Mouse (Mus musculus) layer of hippocampus, postnatal 10 days (tissue): ENCODE measurements at regions not wholly inside any gene's neighbourhood (a gene's known extent, or its start where the extent isn't known, plus 50 kb on each side); places are given as distances from the start of the nearest gene placed in this dataset.

Experiments used
- DNase-seq, 2 experiments: peaks; one replicate each; pipeline ENCODE4 v3.0.0; 2021; ENCODE audit warnings: low spot score in 2 of 2

DNA sequence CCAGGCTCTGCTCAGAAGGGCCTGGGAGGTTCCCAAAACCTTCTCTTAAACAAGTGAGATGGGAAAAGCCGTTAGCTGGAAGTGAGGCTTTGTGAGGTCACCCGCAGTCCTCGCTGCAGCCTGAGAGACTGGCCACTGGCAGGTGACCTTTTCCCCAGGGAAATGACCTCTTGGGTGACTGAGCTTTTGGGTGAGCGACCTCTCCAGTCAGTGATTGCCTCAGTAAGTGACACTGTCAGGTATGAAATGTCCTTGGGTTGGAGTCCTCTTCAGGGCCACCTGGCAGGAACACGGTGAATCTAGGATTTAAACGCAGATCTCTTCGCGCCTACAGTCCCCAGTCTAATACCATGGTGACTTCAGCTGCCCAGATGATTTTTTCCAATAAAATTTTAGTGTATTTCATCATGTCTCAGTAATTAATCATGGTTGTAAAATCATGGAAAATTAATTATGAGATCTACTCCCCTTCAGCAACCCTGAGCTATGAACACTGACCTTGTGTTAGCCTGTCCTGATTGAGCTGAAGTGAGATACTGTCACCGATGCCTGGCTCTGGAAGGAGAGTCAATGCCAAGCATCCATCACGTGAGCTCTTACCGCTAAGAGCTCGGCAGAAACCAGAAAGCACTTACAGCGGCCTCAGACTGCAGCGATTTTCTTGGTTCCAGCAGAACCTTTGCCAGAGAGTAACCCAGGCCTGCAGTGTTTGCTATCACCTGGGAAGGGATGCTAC lies 87.5 kb upstream of the Sulf2 start:
- DNase-seq = no peak

DNA sequence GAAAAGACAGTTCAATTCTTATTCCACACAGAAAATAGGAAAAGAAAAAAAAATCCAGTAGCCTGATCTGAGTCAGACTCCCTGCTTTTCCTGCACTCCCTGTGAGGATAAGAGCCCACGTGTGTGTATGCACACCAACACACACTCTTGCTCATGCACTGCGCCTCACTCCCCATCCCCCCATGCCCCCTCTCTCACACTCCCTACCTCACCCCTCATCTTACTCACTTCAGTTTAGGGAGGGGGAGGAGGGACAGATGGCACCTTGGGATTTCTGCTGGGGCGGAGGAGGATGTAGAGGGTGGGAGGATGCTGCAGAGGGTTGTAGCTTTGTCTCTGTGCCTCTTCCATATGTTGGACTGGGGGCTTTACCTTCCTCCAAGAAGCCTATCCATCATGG lies 85.8 kb upstream of the Sulf2 start:
- DNase-seq = no peak

DNA sequence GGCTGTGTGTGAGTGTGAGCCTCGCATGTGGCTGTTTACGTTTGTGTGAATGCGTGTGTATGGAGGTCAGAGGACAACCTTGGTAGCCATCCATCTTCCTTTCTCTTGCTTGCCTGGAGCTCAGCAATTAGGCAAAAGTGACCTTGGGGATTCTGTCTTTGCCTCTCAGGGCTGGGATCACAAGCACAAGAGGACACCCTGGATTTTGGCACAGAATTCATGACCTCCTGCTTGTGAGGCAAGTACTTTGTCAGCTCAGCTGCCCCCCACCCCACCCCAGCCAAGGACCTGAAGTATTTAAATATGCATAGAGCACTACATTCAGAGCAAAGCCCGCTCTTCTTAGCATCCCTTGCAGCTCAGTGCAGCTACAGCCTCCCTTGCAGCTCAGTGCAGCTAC lies 84.6 kb upstream of the Sulf2 start:
- no peak for DNase-seq

DNA sequence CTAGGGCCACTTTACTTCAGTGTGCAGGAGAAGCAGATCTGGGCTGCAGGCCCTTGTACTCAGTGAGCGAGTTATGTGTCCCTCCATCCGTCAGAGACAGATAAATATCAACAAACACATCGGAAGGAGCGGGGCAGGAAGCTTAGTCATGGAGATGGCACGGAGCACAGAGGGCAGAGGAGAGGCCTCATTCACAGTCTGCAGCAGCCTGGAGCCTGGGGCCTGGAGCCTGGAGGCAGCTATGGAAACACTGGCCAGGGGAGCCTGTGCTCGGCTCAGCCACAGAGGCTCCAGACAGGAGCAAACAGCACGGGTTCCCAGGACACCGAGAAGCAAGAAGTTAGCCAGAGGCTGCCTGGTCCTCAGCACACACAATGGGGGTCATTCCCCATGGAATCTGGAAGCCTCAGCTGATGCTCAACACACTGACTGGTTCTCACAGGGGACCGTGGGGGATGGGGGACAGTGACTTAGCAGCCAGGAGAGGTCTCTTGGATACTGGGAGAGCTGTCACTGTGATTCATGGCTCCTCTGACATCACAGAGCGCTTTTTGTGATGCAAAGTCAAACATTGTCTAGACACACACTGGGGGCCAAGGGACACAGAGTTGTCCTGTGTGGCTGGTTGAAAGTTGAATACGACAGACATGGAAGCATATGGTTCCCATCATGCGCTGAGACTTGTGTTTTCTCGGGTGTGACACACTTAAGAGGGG lies 82.2 kb upstream of the Sulf2 start:
- no peak for DNase-seq

DNA sequence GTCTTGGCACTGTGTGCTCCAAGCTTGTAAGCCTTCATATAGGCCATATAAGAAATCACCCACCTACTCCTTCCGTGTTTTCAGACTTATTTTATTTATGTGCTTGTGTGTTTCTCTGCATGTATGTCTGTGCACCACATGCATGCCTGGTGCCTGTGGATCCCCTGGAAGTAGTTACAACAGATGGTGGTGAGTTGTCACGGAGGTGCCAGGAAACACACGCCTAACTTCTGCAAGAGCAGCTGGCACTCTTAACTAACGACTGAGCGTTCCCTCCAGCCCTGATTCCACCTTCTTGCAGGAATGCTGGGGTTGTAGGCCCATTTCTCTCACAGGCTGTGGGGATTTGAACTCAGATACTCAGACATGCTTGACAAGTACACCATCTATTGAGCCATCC lies 80.6 kb upstream of the Sulf2 start:
- DNase-seq = no peak

DNA sequence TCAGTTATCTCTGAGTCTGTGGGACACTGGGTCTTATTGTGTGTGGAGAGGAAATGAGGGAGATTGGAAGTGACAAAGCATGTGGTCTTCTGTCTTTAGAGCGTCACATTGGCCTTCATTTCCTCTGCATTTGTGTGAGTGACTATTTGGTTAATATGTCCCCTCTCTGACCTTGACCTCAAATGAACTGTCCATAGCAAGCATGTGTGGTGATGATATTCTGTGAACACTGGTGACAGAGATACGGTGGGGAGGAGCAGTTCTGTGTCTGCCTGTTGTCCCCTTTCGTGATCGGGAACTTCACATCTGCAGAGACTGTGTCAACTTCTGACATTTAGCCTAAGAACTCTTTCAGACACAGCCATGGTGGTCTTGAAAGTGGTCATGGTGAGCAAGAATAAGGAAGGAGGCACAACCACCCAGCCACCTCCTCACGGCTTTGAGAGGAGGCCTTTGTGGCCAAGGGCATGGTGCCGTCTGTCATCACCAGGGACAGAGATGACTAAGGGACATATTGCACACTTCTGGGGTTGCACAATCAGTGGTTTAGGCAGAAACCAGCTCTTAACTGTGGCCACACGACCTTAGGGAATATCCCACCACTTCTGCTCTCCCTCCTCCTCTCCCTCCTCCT lies 79.2 kb upstream of the Sulf2 start:
- DNase-seq = no peak

DNA sequence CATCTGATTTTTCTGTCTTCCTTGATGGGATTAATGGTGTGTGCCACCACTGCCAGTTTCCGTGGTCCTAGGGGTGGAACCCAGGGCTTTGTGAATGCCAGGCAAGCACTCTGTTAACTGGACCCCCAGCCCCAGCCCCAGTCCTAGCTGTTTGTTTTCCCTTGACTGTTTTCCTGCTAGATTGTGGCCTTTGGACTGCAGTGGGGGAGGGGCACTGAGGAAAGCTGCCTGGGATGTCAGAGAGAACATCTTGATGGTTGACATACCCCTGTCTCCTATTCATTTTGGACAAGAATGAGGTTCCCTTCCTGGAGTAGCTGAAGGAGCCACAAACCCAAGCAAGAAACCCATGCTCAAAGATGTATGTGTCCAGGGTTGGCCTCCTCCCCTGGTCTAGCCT lies 77.8 kb upstream of the Sulf2 start:
- no peak for DNase-seq

DNA sequence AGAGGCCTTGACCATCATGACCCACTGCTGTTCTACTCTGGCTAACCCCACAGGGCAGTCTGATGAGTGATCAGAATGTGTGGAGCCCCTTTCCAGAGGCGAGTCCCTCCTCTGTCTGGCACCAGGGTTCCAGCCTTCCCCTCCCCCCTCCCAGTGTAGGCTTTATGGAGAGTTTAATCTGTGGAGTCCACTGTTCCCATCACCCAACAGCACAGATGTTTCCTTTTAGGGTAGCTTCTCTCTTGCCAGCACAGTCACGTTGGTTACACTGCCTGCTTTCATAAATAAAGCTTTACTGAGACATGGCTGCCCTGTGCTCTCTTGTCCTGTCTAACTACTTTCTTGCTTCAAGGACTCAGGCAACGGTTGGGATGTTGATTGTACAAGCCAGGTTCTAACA lies 76.9 kb upstream of the Sulf2 start:
- DNase-seq = no peak

DNA sequence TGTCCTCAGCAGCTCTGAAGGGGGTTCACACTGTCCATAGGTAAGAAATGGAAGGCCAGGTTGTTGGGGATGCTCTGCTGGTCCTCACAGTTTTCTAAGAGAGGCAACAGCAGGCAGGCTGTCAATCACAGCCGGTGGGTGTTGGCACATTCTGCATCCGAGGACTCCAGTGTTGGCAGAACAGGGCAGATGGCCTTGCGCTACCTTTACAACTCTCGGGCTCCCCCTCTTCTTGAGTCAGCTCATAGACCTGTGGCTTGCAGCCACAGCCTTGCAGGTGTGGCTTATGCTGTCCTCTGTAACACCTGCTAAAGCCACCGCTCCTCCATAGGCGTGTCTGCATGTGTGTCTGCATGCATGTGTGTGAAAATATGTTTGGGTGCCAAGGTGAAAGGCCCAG lies 75.2 kb upstream of the Sulf2 start:
- no peak for DNase-seq

DNA sequence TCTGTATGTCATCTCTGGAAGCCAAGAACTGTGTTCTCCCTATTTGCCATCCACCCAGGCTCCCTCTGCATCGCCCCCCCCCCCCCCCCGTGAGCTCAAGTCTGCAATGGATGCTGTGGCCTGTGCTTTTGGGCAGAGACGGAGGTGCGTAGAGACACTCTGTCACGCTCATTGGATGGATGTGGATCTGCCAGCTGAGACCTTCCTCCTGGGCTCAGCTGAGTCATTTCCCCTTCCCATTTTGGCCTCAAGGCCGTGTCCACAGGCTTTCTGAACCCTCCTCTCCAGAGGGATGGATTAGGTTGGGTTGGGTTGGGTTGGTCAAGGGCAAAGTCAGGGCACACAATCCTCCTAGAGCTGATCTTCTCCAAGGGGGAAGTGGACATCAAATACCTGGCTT lies 72.9 kb upstream of the Sulf2 start:
- no peak for DNase-seq

DNA sequence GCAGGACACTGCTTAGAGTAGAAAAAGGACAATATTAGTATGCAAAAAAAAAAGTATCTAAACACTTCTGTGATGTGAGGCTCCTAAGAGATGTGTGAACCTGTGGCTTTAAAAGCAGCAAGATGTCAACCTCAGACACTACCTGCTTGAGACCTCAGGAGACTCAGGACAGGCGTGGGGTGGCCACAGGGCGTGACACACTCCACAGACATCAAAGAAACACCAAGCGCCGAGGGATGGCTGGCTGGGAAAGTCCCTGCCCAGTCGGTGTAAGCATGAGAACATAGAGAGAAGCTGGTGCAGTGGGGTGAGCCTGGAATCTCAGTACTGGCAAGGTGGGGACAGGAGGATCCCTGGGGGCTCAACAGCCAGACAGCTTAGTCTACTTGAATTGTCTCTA lies 72.0 kb upstream of the Sulf2 start:
- no peak for DNase-seq

DNA sequence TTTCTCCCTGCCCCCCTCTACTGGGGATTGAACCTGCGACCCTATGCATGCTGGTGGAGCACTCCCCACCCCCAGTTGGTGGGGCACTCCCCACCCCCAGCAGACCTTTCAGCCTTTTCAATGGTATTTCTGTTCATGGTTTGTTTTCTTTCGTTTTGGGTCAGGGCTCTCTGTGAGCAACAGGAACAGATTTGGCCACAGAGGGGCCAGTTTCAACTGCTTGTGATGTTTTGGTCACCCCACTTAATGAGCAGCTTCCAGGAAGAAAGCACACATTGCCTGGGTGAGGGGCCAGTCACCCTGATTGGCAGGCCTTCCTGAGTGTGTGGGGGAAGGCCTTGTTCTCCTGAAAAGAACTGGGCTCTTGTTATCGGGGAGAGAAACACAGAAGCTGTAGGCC lies 71.5 kb upstream of the Sulf2 start:
- DNase-seq = no peak

DNA sequence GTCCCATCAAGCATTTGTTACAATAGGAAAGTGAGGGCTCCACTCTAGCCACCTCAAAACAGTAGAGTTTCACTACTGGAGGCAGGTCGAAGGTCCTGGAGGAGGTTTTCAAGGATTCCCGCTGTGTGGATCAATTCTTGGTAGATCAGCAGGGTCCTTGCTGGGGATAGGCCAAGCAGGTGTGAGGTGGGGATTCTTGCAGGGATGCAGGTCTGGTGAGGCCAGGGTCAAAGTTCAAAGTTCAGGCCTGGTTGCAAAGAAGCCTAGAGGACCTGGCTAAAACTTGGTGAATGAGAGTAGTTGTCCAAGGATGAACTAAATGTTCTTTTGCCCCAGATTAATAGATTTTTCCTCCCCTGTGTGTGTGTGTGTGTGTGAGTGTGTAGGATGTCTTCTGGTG lies 70.9 kb upstream of the Sulf2 start:
- no peak for DNase-seq

DNA sequence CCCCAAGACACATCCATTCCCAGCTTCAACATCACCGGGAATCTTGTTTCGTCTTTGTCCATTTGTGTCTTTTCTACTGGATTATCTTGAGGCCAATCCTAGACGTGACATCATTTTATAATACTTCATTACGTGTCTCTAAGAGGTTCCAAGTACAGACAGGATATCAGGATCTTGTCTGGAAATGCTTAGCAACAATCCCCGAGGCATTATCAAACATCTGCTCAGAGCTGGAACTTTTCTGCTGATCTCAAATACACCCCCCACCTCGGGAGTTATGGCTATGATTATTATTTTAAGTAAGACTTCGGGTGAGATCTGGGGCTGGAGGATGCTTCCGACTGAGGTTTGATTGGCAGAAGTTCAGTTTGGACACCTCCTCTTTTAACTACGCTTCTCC lies 69.9 kb upstream of the Sulf2 start:
- DNase-seq = no peak

DNA sequence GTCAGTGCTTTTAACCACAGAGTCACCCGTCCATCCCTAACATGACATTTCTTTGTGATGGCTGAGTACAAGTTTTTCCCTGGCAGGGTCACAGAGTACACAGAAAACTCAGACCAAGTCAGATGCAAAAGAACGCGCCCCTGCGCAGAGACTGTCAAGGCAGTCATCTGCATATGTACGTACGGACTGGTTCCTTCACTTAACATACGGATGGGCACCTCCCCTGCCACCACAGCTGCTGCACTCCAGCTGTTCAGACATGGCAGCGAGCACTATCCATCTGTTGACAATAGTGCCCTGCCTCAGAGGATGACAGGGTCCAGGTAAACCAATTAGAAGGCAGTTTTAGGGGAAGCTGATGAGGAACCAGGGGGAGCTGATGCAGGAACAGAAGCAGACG lies 63.3 kb upstream of the Sulf2 start:
- DNase-seq = no peak

DNA sequence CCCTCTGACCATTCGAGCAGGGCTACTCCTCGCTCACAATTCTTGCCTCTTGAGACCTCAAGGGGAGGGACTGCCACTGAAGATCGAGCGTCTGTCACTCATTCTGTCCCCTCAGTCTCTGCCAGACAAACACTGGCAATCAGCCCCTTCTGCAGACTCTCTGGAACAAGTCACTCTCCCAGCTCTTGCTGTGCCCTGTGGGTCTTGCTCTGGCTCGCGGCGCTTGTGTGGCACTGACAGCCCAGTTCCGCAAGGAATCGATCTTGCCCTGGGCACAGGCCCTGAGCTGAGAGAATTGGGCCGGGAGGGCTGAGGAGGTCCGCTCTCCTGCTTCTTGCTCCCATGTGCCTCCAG lies 61.0 kb upstream of the Sulf2 start:
- DNase-seq = peak; percentile 59 to 63

DNA sequence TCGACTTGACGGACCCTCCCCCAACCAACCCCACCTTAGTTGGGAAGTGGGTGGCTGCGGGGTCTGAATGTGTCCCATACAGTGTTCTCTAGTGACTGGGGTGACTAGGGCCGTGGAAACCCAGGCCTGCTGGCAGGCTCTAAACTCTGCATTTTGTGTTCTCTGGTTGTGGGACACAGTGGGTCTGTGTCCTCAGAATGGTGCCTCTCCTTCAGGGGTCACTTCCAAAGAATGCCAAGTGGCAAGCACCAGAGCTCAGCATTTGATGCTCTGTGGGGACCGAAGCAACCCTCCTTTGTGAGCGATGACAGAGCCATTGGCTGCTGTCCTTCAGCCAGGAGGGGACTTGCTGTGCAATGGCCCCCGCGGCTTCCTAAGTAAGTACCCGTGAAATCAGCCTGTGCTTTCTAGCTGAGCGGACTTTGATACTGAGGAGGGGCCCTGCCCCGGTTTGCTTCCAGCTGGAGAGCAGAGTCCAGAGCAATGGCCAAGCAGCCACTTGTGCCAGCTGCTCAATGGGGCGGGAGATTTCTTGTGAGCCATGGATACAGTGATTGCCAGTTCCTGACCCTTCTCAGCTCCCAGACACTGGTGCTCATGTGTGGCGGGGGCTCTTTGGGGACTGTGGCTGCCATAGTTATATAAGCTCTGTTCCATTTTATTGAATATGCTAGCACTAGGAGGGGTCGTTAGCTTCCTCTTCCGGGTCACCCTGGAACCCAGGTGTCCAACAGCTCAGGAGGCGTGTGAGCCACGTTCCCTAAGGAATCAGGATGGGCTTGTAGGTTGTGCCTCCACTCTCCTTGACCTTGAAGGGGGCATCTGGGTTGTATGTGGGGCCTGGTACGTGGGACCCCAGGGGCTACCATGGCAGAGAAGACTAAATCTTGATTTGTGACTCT lies 60.4 kb upstream of the Sulf2 start:
- DNase-seq = peak; percentile 67 to 71

DNA sequence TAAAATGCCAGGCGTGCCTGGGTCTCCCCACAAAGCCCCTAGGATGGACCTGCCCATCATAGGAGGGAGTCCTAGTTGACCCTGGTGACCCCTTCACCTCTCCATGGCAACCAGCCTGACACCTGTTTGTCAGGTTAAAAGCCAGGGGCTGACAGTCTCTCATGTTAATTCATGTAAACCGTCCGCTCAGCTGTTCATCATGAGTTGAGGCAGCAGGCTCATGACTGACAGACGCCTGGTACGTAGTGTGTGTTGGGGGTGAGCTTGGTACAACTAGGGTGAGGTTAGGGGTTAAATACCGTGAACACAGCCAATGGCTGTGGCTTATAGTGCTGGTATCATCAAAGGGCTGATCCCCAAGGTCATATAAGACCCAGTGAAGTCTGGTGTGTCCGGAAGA lies 59.7 kb upstream of the Sulf2 start:
- DNase-seq = no peak

DNA sequence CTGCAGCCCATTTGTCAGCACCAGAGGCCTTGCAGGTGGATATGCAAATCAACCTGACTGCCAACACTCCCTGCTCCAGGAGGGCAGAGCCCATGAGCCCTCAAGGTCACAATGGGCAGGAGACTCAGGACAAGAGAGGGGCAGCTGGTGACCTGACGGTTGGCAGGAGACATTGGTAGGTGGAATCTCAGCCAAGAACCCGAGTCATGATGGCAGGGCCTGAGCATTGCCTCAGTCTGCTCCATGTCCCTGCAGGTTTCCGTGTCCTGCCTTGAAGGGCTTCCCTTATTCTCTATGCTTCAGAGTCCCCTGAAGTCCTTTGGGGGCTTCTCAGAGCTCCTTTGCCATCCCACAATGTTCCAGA lies 51.7 kb upstream of the Sulf2 start:
- DNase-seq = no peak

DNA sequence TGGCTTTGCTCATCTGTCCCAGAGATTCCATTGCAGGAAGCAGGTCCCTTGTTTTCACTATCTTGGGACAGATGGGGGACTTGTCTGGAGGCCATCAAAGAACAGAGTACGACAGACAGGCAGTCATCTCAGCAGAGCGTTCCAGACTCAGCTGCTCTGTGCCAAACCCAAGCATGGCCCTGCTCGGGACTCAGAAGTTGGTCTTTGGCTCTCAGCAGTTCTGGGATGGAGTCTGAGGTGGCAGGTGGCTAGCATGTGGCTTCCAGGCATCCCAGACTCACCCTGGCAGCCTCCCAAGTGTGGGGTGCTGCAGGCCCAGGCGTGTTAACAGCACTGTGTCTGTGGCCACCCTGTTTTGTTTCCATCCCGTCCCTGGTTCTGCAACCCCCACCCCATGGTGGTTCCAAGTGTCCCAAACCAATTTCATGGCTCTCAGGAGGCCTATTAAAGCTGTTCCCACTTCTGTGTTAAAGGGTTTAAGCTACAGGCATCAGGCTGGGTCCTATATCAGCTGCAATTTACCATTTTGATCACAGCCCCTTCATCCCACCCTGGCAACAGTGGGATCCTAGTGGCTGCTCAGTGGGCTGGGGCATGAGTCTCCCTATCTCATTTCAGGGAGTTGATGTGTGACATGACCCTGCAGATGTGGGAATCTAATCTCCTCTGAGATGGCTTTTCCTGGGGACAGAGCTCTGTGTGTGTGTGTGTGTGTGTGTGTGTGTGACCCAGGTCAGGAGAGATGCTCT lies 51.1 kb upstream of the Sulf2 start:
- peak; percentile 52 to 60 for DNase-seq
